Mouse (Mus musculus): Measurements from ENCODE around the gene Mkln1.

DNA sequence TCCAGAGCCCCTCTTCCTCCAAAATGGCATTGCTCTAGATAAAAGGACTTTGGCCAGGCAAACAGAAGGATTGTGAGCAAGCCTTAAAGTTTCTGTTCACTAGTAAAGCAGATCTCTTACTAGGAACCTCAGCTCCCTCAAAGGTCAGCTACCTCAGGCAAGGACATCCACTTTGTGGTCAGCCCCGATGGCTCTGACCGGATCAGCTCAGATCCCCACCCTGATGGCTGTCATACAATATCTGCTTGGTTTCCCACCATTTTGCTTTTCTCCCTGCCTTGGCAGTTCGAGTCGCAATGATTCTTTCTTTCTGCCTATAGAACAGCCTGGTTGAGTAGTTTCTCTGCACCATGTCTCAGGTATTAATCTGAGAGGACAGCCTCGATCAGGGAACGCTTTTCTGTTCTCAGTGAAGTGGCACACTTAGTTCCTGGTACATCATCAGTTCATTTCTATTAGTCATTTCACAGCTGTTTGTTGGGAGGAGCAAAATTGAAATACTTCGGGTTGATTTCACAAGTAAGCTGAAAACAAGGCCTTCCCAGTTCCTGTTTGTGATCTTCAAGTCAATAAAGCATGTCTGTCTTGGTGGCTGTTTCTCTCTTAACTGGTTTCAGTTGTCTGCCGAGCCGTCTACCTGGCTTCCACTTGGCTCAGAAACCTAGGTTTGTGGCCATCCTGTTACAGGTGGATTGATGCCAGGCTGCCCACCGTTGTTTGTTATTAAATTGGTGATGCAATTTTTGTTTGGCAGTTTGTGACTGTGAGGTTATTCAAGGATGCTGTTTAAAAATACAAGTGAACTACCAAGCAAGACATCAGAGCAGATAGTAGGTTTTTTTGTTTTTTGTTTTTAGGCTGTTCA lies 13.0 kb upstream of the Mkln1 start:
- TF ChIP-seq CTCF (IDR thresholded peaks at IDR 0.05; ENCODE audit: low read depth) (no peak), EP300 (IDR thresholded peaks at IDR 0.05; ENCODE audit: low read depth) (no peak)

All from liver, embryonic 14.5 days (tissue).